Mouse (Mus musculus) liver, embryonic 14.5 days (tissue): ENCODE data around the gene Fam114a2. TPM values are rescaled to one million over a fixed set of nuclear protein-coding genes. Genes with fewer than 3 reads are reported as not detected.
A peak's percentile ranks its signal among the peaks of the same experiment; 100 is the strongest.

Source experiments
- ATAC-seq: fragments of 200-750 bp; cut with Nextera tagmentation; 2 replicates; pipeline ENCODE4 v1.8.0; 2017; ENCODE audit warnings: moderate number of reproducible peaks, mild to moderate bottlenecking, moderate library complexity; ENCODE audit not compliant: insufficient read depth
- DNase-seq, 3 experiments: peaks; one replicate each; pipeline ENCODE4 v3.0.0-alpha.2; 2012 to 2013; ENCODE audit warnings: low read depth in 3 of 3, low spot score in 3 of 3
- H3K27ac ChIP-seq: fragments of 300-500 bp; sonication (generic); 2 replicates; pipeline ENCODE4 v1.5.1; 2014; ENCODE audit warnings: moderate library complexity, mild to moderate bottlenecking, control low read depth, inconsistent platforms
- H3K27me3 ChIP-seq: fragments of 300-500 bp; sonication (generic); 2 replicates; pipeline ENCODE4 v1.6.1; 2014; ENCODE audit warnings: mild to moderate bottlenecking, low read length, moderate library complexity; ENCODE audit not compliant: control insufficient read depth, insufficient read depth
- H3K36me3 ChIP-seq: fragments of 300-500 bp; sonication (generic); replicated peaks from 2 replicates; pipeline ENCODE4 v1.6.1; 2014; ENCODE audit warnings: low read depth; ENCODE audit not compliant: control insufficient read depth, insufficient read depth
- H3K4me1 ChIP-seq, 2 experiments: fragments of 200-500 bp in 1 of 2; fragments of 300-500 bp in 1 of 2; sonication (generic) in 1 of 2; replicated peaks; 2 replicates each; pipeline ENCODE4 v1.6.1; 2012 to 2014; ENCODE audit warnings: antibody characterized with exemption in 1 of 2, inconsistent platforms in 1 of 2, low read length in 1 of 2; ENCODE audit not compliant: control insufficient read depth in 2 of 2, insufficient read depth in 2 of 2
- H3K4me2 ChIP-seq: fragments of 300-500 bp; sonication (generic); 2 replicates; pipeline ENCODE4 v1.6.1; 2014; ENCODE audit warnings: low read depth, mild to moderate bottlenecking, control low read depth, moderate library complexity
- H3K4me3 ChIP-seq, 2 experiments: fragments of 200-500 bp in 1 of 2; fragments of 300-500 bp in 1 of 2; sonication (generic) in 1 of 2; 2 replicates each; pipeline ENCODE4 v1.5.1; 2012 to 2014; ENCODE audit warnings: low read depth in 2 of 2, low read length in 2 of 2, mild to moderate bottlenecking in 2 of 2, control low read depth in 1 of 2, inconsistent platforms in 1 of 2, moderate library complexity in 1 of 2; ENCODE audit not compliant: insufficient read depth in 1 of 2
- H3K9ac ChIP-seq: fragments of 300-500 bp; sonication (generic); replicated peaks from 2 replicates; pipeline ENCODE4 v1.6.1; 2014; ENCODE audit warnings: mild to moderate bottlenecking, control low read depth, moderate library complexity
- H3K9me3 ChIP-seq: fragments of 300-500 bp; sonication (generic); 2 replicates; pipeline ENCODE4 v1.6.1; 2016; ENCODE audit warnings: low read length, mixed read lengths; ENCODE audit not compliant: control insufficient read depth
- CTCF ChIP-seq: IDR thresholded peaks from 2 replicates; pipeline ENCODE4 v1.5.1; 2016; ENCODE audit warnings: antibody characterized with exemption, low read depth, control low read depth
- EP300 ChIP-seq: IDR thresholded peaks from 2 replicates; pipeline ENCODE4 v1.6.1; 2016; ENCODE audit warnings: antibody characterized with exemption, low read depth
- WGBS: fragments of 180-500 bp; shearing (Covaris S2); extraction: QIAGEN DNeasy Blood & Tissue Kit; methylation state at CpG from one replicate; pipeline ENCODE4 v1.1.7; 2014; ENCODE audit not compliant: insufficient replicate concordance; 5-methylcytosine and 5-hydroxymethylcytosine counted together
- polyA plus RNA-seq, 2 experiments: library from polyadenylated mRNA; depleted of rRNA in 1 of 2; stranded (reverse) in 1 of 2; unstranded in 1 of 2; fragments of >200 nt; fragmentation: Nextera tagmentation in 1 of 2; extraction: Ambion mirVana in 1 of 2; gene quantifications; 2 replicates each; pipeline versions ENCODE4 v1.2.1 to v1.2.3; 2012 to 2014

Gene Fam114a2
- polyA plus RNA-seq, 2 experiments = 15.3 to 18.8 TPM

GRCm38 (mm10) chr11:57553015-57553780 is 34.8 kb upstream of the Fam114a2 start:
- DNase-seq (no peak), ATAC-seq (no peak)
- H3K4me1 ChIP-seq = no peaks in the 10 kb centered on the region
- TF ChIP-seq CTCF = no peak
- no peak for TF ChIP-seq EP300
- WGBS = 56% methylated on average over 9 of the region's 9 CpGs
- H3K4me3 ChIP-seq = no peak overlapping the region
- H3K9me3 ChIP-seq = no peaks in the 10 kb centered on the region
- H3K4me2 ChIP-seq = no peak overlapping the region
- H3K27ac ChIP-seq = no peak overlapping the region
- no peak overlapping the region for H3K9ac ChIP-seq
- H3K36me3 ChIP-seq = no peaks in the 10 kb centered on the region
- H3K27me3 ChIP-seq = no peaks in the 10 kb centered on the region

- Histone ChIP-seq H3K4me1 (no peaks in the 10 kb centered on the region; a peak in 1 of 4 replicates), H3K36me3 (no peaks in the 10 kb centered on the region), H3K9ac (no peak overlapping the region), H3K9me3 (no peaks in the 10 kb centered on the region), H3K4me2 (no peak overlapping the region), H3K4me3 (no peak overlapping the region), H3K27ac (no peak overlapping the region), H3K27me3 (no peaks in the 10 kb centered on the region)
- no peak for DNase-seq
- 66% methylated on average over 8 of the region's 8 CpGs for WGBS
- no peak for ATAC-seq
- TF ChIP-seq EP300 = no peak
- TF ChIP-seq CTCF = no peak
Measured at GRCm38 (mm10) chr11:57551016-57551415, 32.6 kb upstream of the Fam114a2 start.

GRCm38 (mm10) chr11:57550230-57550629 is 31.8 kb upstream of the Fam114a2 start:
- TF ChIP-seq CTCF = no peak
- no peak for TF ChIP-seq EP300
- Histone ChIP-seq H3K4me3 (no peak overlapping the region), H3K36me3 (no peaks in the 10 kb centered on the region), H3K9ac (no peak overlapping the region), H3K9me3 (no peaks in the 10 kb centered on the region), H3K27ac (no peak overlapping the region), H3K4me2 (no peak overlapping the region), H3K27me3 (no peaks in the 10 kb centered on the region), H3K4me1 (no peaks in the 10 kb centered on the region; a peak in 1 of 4 replicates)
- WGBS = 85% methylated on average over 2 of the region's 2 CpGs
- DNase-seq = no peak
- no peak for ATAC-seq

- H3K9me3 ChIP-seq = no peaks in the 10 kb centered on the region
- 0 out of 2 replicates have a peak, but pooled peaks have one; percentile 26 for ATAC-seq
- no peaks in the 10 kb centered on the region for H3K36me3 ChIP-seq
- H3K27ac ChIP-seq = no peak overlapping the region
- DNase-seq = peak; percentile 27 to 47 (median 28)
- no peak overlapping the region for H3K9ac ChIP-seq
- no peaks in the 10 kb centered on the region; a peak in 1 of 4 replicates for H3K4me1 ChIP-seq
- TF ChIP-seq EP300 = no peak
- peak; percentile 98 for TF ChIP-seq CTCF
- no peaks in the 10 kb centered on the region for H3K27me3 ChIP-seq
- H3K4me2 ChIP-seq = no peak overlapping the region
- WGBS = 42% methylated on average over 18 of the region's 18 CpGs
- H3K4me3 ChIP-seq = no peak overlapping the region
Measured at GRCm38 (mm10) chr11:57548618-57549550, 30.5 kb upstream of the Fam114a2 start.

- Histone ChIP-seq H3K36me3 (no peaks in the 10 kb centered on the region), H3K9ac (no peak overlapping the region), H3K27ac (no peak overlapping the region), H3K4me3 (no peak overlapping the region), H3K4me2 (no peak overlapping the region), H3K4me1 (no peaks in the 10 kb centered on the region), H3K27me3 (no peaks in the 10 kb centered on the region), H3K9me3 (no peaks in the 10 kb centered on the region)
- ATAC-seq (no peak), DNase-seq (no peak)
- TF ChIP-seq EP300 (no peak), CTCF (no peak)
- WGBS = 68% methylated on average over 2 of the region's 2 CpGs
Measured at GRCm38 (mm10) chr11:57540681-57541080, 22.3 kb upstream of the Fam114a2 start.
